Mouse (Mus musculus) embryonic facial prominence, embryonic 13.5 days (tissue): ENCODE measurements around the gene Azi2. TPM values are rescaled to one million over a fixed set of nuclear protein-coding genes. Genes with fewer than 3 reads are reported as not detected.

Experiments
- ATAC-seq: fragments of 200-750 bp; cut with Nextera tagmentation; 2 replicates; pipeline ENCODE4 v1.8.0; 2017; ENCODE audit warnings: low read depth; ENCODE audit not compliant: insufficient number of reproducible peaks, insufficient read depth, low FRiP score, low TSS enrichment
- H3K27ac ChIP-seq: fragments of 300-500 bp; sonication (generic); 2 replicates; pipeline ENCODE4 v1.5.1; 2015; ENCODE audit warnings: moderate library complexity, mild to moderate bottlenecking, inconsistent platforms
- H3K27me3 ChIP-seq: fragments of 300-500 bp; sonication (generic); 2 replicates; pipeline ENCODE4 v1.6.1; 2015; ENCODE audit warnings: mild to moderate bottlenecking, inconsistent platforms
- H3K36me3 ChIP-seq: fragments of 300-500 bp; sonication (generic); 2 replicates; pipeline ENCODE4 v1.6.1; 2015; ENCODE audit warnings: mild to moderate bottlenecking, inconsistent platforms
- H3K4me1 ChIP-seq: fragments of 300-500 bp; sonication (generic); 2 replicates; pipeline ENCODE4 v1.6.1; 2015; ENCODE audit warnings: inconsistent platforms
- H3K4me2 ChIP-seq: fragments of 300-500 bp; sonication (generic); 2 replicates; pipeline ENCODE4 v1.6.1; 2015; ENCODE audit warnings: moderate library complexity, mild to moderate bottlenecking, inconsistent platforms
- H3K4me3 ChIP-seq: fragments of 300-500 bp; sonication (generic); 2 replicates; pipeline ENCODE4 v1.5.1; 2015; ENCODE audit warnings: mild to moderate bottlenecking, inconsistent platforms
- H3K9ac ChIP-seq: fragments of 300-500 bp; sonication (generic); 2 replicates; pipeline ENCODE4 v1.6.1; 2015; ENCODE audit warnings: mild to moderate bottlenecking, inconsistent platforms
- H3K9me3 ChIP-seq: fragments of 300-500 bp; sonication (generic); 2 replicates; pipeline ENCODE4 v1.6.1; 2016; ENCODE audit warnings: inconsistent platforms
- WGBS: fragments of 180-500 bp; shearing (Covaris S2); methylation state at CpG from one replicate; pipeline ENCODE4 v1.1.7; 2015; ENCODE audit warnings: mixed read lengths; 5-methylcytosine and 5-hydroxymethylcytosine counted together
- microRNA-seq: library from miRNA; unstranded; fragments of <30 nt; microRNA quantifications from one replicate; pipeline ENCODE4, GENCODE M21; 2016
- polyA plus RNA-seq: library from polyadenylated mRNA; unstranded; fragments of >200 nt; fragmentation: Nextera tagmentation; extraction: Ambion mirVana; gene quantifications from 2 replicates; pipeline ENCODE4 v1.2.1, GENCODE M21; 2015

Azi2 gene
- polyA plus RNA-seq, 1 experiment from 2014 or later: 73.0 TPM

DNA sequence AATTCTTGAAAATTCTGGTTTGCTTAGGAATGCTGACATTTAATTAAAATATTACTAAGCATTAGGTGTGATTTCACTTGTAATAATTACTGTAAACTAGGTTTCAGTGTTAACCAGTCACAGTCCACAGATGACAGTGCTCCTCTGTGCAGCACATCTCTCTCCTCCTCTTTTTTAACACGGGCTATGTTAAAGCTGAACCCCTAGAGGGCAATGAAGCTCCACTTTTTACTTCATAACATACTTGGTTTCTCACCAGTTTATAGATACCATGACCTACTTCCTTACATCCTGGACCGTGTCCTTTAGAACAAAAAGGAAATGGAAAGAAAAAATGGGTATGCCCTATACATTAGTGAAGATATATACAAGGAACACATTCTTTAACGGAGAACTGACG lies 59.1 kb downstream of the Azi2 start:
- Histone ChIP-seq H3K27ac (no peak overlapping the region), H3K9me3 (no peaks in the 10 kb centered on the region), H3K4me3 (no peak overlapping the region), H3K36me3 (no peaks in the 10 kb centered on the region), H3K4me1 (peaks cover 17% of the 10 kb centered on the region), H3K9ac (no peak overlapping the region), H3K27me3 (no peaks in the 10 kb centered on the region), H3K4me2 (no peak overlapping the region)
- WGBS: 53% methylated on average over 4 of the region's 4 CpGs
- ATAC-seq: no peak

GRCm38 (mm10) chr9:118100484-118100883 lies 60.2 kb downstream of the Azi2 start:
- 95% methylated on average over 2 of the region's 2 CpGs for WGBS
- H3K36me3 ChIP-seq: no peaks in the 10 kb centered on the region
- no peaks in the 10 kb centered on the region for H3K9me3 ChIP-seq
- no peak overlapping the region for H3K27ac ChIP-seq
- H3K4me3 ChIP-seq: no peak overlapping the region
- no peak for ATAC-seq
- no peaks in the 10 kb centered on the region for H3K27me3 ChIP-seq
- H3K4me1 ChIP-seq: peaks cover 17% of the 10 kb centered on the region
- H3K9ac ChIP-seq: no peak overlapping the region
- no peak overlapping the region for H3K4me2 ChIP-seq

- no peak for ATAC-seq
- H3K9ac ChIP-seq: no peak overlapping the region
- H3K27ac ChIP-seq: no peak overlapping the region
- H3K27me3 ChIP-seq: no peaks in the 10 kb centered on the region
- H3K4me3 ChIP-seq: no peak overlapping the region
- 84% methylated on average over 2 of the region's 2 CpGs for WGBS
- H3K36me3 ChIP-seq: no peaks in the 10 kb centered on the region
- no peak overlapping the region for H3K4me2 ChIP-seq
- no peaks in the 10 kb centered on the region for H3K9me3 ChIP-seq
- peaks cover 7% of the 10 kb centered on the region for H3K4me1 ChIP-seq
Measured at GRCm38 (mm10) chr9:118101802-118102201, 61.5 kb downstream of the Azi2 start.

GRCm38 (mm10) chr9:118108527-118109011 lies 68.3 kb downstream of the Azi2 start:
- Histone ChIP-seq H3K4me1 (no peaks in the 10 kb centered on the region), H3K27ac (no peak overlapping the region), H3K4me2 (no peak overlapping the region), H3K9me3 (no peaks in the 10 kb centered on the region), H3K27me3 (no peaks in the 10 kb centered on the region), H3K4me3 (no peak overlapping the region), H3K9ac (no peak overlapping the region), H3K36me3 (no peaks in the 10 kb centered on the region)
- no peak for ATAC-seq
- WGBS: 57% methylated on average over 4 of the region's 4 CpGs

DNA sequence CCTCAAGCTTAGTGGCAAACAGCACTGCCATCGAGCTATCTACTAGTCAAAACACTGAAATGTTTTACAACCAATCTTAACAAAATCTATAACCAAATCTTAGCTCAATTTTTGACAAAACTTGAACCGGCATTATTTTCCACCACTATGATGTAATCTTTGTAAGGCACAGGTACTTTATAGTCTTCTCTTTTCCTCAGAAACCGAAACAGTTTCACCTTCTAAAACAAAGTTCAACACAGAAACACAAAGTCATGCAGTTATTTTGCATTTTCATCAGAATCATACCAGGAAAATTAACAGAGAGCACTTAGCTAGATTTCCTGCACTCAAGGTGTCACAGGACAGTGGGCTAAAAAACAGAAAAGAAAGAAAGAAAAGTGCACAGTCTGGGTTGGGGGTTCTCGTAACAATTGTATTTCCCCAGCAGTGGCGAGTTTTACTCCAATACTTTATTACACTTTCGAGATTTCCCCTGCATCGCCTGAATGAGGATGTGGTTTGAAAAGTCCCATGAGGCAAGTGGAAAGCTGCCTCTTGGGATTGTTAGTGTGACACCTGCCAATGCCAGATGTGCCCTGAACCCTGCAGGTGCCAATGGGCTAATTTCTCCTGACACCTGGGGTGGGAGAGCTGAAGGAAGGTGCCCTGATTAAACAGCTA lies 69.5 kb downstream of the Azi2 start:
- WGBS: 85% methylated on average over 7 of the region's 7 CpGs
- no peak overlapping the region for H3K4me2 ChIP-seq

DNA sequence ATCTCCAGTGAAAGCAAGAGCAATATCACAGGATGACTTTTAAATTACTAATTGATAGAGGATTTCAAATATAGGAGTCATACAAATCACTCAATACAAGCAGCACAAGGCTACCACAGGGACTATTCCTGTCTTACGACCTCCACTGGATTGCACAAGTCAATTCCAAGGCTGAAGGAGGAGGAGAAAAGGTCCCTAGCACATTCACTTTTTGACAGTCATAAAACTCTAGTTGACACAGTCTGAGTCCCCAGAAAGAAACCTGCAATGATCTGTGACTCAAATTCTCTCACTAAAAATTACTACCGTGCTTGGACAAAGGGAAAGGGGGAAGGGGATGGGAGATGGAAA lies 70.0 kb downstream of the Azi2 start:
- ATAC-seq: no peak
- no peak overlapping the region for H3K27ac ChIP-seq
- peaks cover 4% of the 10 kb centered on the region; the same call in 1 of the 2 replicates for H3K36me3 ChIP-seq
- WGBS: 73% methylated on average over 2 of the region's 2 CpGs
- H3K9me3 ChIP-seq: no peaks in the 10 kb centered on the region
- no peak overlapping the region for H3K4me2 ChIP-seq
- no peaks in the 10 kb centered on the region for H3K4me1 ChIP-seq
- H3K4me3 ChIP-seq: no peak overlapping the region
- H3K9ac ChIP-seq: no peak overlapping the region
- no peaks in the 10 kb centered on the region for H3K27me3 ChIP-seq

More for the DNA sequence above, 69.5 kb downstream of the Azi2 start:
- Histone ChIP-seq H3K27ac (no peak overlapping the region), H3K4me3 (no peak overlapping the region), H3K36me3 (peaks cover 3% of the 10 kb centered on the region; the same call in 1 of the 2 replicates), H3K9ac (no peak overlapping the region), H3K4me1 (no peaks in the 10 kb centered on the region), H3K27me3 (no peaks in the 10 kb centered on the region), H3K9me3 (no peaks in the 10 kb centered on the region)
- ATAC-seq: no peak

Small RNA genes within 50 kb of the gene (microRNA-seq; reads per million reads assigned to microRNA genes)
- not detected for gene Gm22008

Other genes starting within 250 kb of the Azi2 start
- 42.4 and 46.0 TPM in 2 replicates for gene Cmc1, start 109.7 kb downstream of the Azi2 start, polyA plus RNA-seq